13 mouse cellular contexts compared by ENCODE assay signal in genomic region chr7:7005441-7005840, GRCm38 (mm10). TPM values are rescaled to one million over a fixed set of nuclear protein-coding genes. Genes with fewer than 3 reads are reported as not detected.
"Had no signal": no experiment of that assay in that cellular context is flagged by ENCODE, and none has a peak within 500 bp of the region (broad histone marks: within the 10 kb centered on the region; RNA-seq: fewer than 3 reads in every experiment).

No protein-coding gene starts in this region.

RNA-seq across cellular contexts. Expression of gene Aurkc, which starts 10.3 kb away (rescaled TPM):
- total RNA-seq: heart, postnatal 10 days; heart, postnatal 14 days; heart, postnatal 25 days; heart, postnatal 36 days; heart, postnatal 4 days; hematopoietic stem cell, adult 5-6 weeks; layer of hippocampus, adult 18-20 months; layer of hippocampus, adult 2 months; layer of hippocampus, postnatal 10 days; layer of hippocampus, postnatal 14 days; layer of hippocampus, postnatal 25 days; layer of hippocampus, postnatal 36 days; left cerebral cortex, adult 18-20 months had no signal
